Mouse (Mus musculus): Measurements from ENCODE around the gene Dip2a. TPM values are rescaled to one million over a fixed set of nuclear protein-coding genes. Genes with fewer than 3 reads are reported as not detected.

Dip2a gene
- total and polyA plus RNA-seq, 2 experiments from 2014 or later: 12.6 to 65.2 TPM

DNA sequence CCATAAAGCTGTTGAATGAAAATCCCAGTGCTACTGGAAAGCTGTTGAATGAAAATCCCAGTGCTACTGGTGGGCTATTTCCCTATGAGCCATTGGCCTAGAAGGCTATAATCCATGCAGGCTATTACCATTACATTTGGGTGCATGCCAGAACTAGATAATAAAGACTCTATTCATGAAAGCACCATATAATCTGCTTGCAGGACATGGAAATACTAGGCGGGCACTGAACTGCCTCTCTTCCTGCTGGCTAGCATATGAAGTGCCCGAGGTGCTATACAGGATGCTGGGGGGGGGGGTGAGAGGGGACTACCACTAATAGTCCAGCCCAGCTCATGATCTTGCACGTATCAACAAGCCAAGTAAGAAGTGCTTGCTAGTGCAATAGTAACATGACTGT is 18.1 kb upstream of the Dip2a start:
- 34% methylated on average over 3 of the region's 3 CpGs for WGBS
- H3K27me3 ChIP-seq (ENCODE audit: insufficient read depth, low read length): no peaks in the 10 kb centered on the region
- ATAC-seq (0 out of 2 replicates have a peak, but pooled peaks have one; percentile 18), DNase-seq (ENCODE audit: low spot score) (peak; percentile 30)
- no peak overlapping the region for H3K4me3 ChIP-seq (ENCODE audit: low read length)
- no peaks in the 10 kb centered on the region for H3K9me3 ChIP-seq (ENCODE audit: low read length)
- H3K9ac ChIP-seq (replicated peaks; ENCODE audit: low read length): no peak overlapping the region
- no peak overlapping the region for H3K4me2 ChIP-seq (ENCODE audit: low read depth, low read length)
- no peaks in the 10 kb centered on the region for H3K4me1 ChIP-seq (ENCODE audit: insufficient read depth, low read length)
- H3K27ac ChIP-seq: no peak overlapping the region
- TF ChIP-seq CTCF (IDR thresholded peaks at IDR 0.05; ENCODE audit: low read depth): no peak
- peaks cover 8% of the 10 kb centered on the region; the same call in 1 of the 2 replicates for H3K36me3 ChIP-seq (ENCODE audit: insufficient read depth, low read length)

DNA sequence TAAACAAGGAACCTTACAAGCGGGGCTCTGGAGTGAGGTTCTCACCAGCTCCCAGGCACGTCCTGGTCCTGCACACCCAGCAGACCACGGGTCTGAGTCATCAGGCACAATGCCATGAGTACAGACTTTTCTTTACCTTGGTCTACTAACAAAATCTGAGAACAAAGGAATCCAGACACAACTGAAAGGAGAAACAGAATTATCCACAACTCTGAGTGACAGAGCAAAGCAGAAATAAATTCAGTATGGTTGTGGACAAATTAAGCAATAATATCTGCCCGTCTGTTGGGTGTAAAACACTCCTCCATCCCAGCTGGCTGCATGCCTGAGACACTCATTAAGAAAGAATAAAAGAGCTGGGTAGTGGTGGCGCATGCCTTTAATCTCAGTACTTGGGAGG is 13.4 kb upstream of the Dip2a start:
- H3K27ac ChIP-seq: no peak overlapping the region
- ATAC-seq (no peak), DNase-seq (ENCODE audit: low spot score) (no peak)
- no peaks in the 10 kb centered on the region for H3K4me1 ChIP-seq (ENCODE audit: insufficient read depth, low read length)
- TF ChIP-seq CTCF (IDR thresholded peaks at IDR 0.05; ENCODE audit: low read depth): no peak
- peaks cover 14% of the 10 kb centered on the region for H3K36me3 ChIP-seq (ENCODE audit: insufficient read depth, low read length)
- WGBS: 65% methylated on average over 5 of the region's 5 CpGs
- H3K4me3 ChIP-seq (ENCODE audit: low read length): no peak overlapping the region
- H3K4me2 ChIP-seq (ENCODE audit: low read depth, low read length): no peak overlapping the region
- no peak overlapping the region for H3K9ac ChIP-seq (replicated peaks; ENCODE audit: low read length)
- no peaks in the 10 kb centered on the region for H3K27me3 ChIP-seq (ENCODE audit: insufficient read depth, low read length)
- H3K9me3 ChIP-seq (ENCODE audit: low read length): no peaks in the 10 kb centered on the region

DNA sequence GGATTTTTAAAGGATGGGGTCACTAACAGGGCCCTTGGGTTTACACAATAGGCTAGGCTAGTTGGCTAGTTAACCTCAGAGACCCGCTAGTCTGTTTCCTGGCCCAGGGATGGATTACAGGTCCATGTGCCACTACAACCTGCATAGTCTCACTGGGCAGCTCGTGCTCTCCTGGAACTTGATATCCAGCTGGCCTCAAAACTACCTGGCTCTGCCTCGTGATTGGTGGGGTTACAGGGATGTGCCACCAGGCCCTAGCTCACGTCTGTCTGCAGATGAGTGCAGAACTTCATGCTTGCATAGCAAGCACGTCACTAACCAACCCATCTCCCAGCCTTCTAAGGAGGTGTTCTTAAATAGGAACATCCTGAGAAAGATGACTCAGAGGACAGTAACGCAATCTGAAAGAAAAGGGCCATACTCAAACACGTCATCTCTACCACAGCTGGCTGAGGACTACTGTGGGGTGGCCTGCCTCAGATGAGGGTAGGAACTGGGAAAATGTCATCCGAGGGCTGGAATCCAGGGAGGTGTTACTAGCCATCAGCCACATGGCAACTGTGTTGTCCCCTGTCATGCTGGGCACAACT is 12.3 kb upstream of the Dip2a start:
- Histone ChIP-seq H3K4me2 (ENCODE audit: low read depth, low read length) (no peak overlapping the region), H3K9ac (replicated peaks; ENCODE audit: low read length) (no peak overlapping the region), H3K4me1 (ENCODE audit: insufficient read depth, low read length) (no peaks in the 10 kb centered on the region), H3K36me3 (ENCODE audit: insufficient read depth, low read length) (peaks cover 18% of the 10 kb centered on the region), H3K9me3 (ENCODE audit: low read length) (no peaks in the 10 kb centered on the region), H3K27ac (no peak overlapping the region), H3K4me3 (ENCODE audit: low read length) (no peak overlapping the region), H3K27me3 (ENCODE audit: insufficient read depth, low read length) (no peaks in the 10 kb centered on the region)
- WGBS: 90% methylated on average over 8 of the region's 8 CpGs
- DNase-seq (ENCODE audit: low spot score) (no peak), ATAC-seq (no peak)
- TF ChIP-seq CTCF (IDR thresholded peaks at IDR 0.05; ENCODE audit: low read depth): no peak

DNA sequence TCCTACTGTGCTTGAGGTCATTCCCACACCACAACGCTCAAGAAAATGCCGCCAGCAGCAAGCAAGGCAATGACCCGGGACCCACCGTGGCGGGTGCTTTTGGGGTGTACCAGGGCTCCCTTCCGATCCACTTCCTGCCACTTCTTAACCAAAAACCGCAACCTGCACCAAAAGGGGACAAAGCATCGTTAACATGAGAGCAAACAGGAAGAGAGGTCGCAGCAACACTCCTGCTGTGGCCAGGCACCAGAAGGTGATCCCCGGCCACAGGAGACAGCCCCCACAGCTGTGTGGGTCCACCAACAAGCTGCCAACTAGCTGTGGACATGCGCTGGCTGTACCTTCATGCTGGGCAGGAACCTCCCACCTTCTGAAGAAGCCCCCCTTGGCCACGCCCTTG is 9.9 kb upstream of the Dip2a start:
- ATAC-seq: no peak
- Histone ChIP-seq H3K4me3 (ENCODE audit: low read length) (no peak overlapping the region), H3K36me3 (ENCODE audit: insufficient read depth, low read length) (peaks cover 33% of the 10 kb centered on the region), H3K4me1 (ENCODE audit: insufficient read depth, low read length) (no peaks in the 10 kb centered on the region), H3K9ac (replicated peaks; ENCODE audit: low read length) (no peak overlapping the region), H3K9me3 (ENCODE audit: low read length) (no peaks in the 10 kb centered on the region), H3K27ac (no peak overlapping the region), H3K27me3 (ENCODE audit: insufficient read depth, low read length) (no peaks in the 10 kb centered on the region), H3K4me2 (ENCODE audit: low read depth, low read length) (no peak overlapping the region)
- WGBS: 90% methylated on average over 12 of the region's 12 CpGs
- no peak for DNase-seq (ENCODE audit: low spot score)
- no peak for TF ChIP-seq CTCF (IDR thresholded peaks at IDR 0.05; ENCODE audit: low read depth)

DNA sequence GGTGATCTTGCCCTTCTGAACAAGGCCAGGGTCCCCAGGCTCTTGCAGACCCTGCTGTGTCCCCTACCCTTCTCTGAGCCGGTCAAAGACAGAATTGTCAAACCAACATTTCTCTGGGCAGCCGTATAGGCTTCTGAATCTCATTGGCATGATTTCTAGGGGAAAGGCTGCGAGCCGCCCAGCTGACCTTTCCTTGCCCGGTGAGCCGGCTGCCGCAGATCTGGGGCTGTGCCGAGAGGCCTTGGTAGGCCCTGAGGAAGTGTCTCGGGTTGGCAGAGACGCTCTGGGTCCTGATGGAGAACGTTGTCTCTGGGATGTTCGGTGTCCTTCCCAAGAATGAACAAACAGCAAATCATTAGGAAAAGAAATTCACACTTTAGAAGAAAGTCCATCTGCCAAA is 8.9 kb upstream of the Dip2a start:
- no peak overlapping the region for H3K9ac ChIP-seq (replicated peaks; ENCODE audit: low read length)
- H3K4me3 ChIP-seq (ENCODE audit: low read length): no peak overlapping the region
- no peaks in the 10 kb centered on the region for H3K4me1 ChIP-seq (ENCODE audit: insufficient read depth, low read length)
- ATAC-seq (no peak), DNase-seq (ENCODE audit: low spot score) (no peak)
- TF ChIP-seq CTCF (IDR thresholded peaks at IDR 0.05; ENCODE audit: low read depth): no peak
- H3K4me2 ChIP-seq (ENCODE audit: low read depth, low read length): no peak overlapping the region
- H3K27ac ChIP-seq: no peak overlapping the region
- H3K9me3 ChIP-seq (ENCODE audit: low read length): no peaks in the 10 kb centered on the region
- H3K36me3 ChIP-seq (ENCODE audit: insufficient read depth, low read length): peaks cover 33% of the 10 kb centered on the region
- H3K27me3 ChIP-seq (ENCODE audit: insufficient read depth, low read length): no peaks in the 10 kb centered on the region
- WGBS: 95% methylated on average over 12 of the region's 12 CpGs

DNA sequence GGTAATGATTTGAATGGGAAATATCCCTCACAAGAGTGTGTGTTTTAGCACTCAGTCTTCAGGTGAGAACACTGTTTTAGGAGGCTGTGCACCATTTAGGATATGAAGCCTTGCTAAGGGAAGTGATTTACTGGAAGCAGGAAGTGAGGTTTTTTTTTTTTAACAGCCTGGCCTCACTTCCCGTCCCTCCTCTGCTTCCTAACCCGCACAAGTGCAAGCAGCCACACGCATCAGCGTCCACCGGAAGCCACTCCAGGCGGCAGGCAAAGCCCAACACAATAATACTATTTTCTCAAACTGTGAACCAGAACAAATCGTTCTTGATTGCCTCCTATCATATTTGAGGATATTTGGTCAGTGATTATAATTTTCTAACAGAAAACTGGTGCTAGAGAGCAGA is 6.9 kb upstream of the Dip2a start:
- WGBS: 86% methylated on average over 7 of the region's 7 CpGs

DNA sequence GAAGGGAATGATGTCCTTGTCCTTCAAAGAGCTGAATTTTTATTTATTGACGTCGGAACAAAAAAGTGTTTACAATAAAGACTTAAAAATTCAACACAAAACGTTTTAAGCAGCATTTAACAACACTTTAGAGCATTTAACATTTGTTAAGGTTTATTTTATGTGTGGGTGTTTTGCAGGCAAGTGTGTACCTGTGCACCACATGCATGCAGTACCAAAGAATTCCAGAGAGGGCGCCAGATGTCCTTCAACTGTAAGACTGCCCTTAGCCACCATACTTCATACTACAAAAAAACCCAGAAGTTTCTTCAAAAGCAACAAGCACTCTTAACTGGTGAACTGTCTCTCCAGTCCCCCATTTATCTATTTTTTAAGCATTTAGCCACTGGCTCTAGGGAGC is 1.5 kb upstream of the Dip2a start:
- WGBS: 8% methylated on average over 4 of the region's 4 CpGs
- no peak for ATAC-seq

More for the DNA sequence above, 6.9 kb upstream of the Dip2a start:
- Histone ChIP-seq H3K4me1 (ENCODE audit: insufficient read depth, low read length) (no peaks in the 10 kb centered on the region), H3K27ac (no peak overlapping the region), H3K27me3 (ENCODE audit: insufficient read depth, low read length) (no peaks in the 10 kb centered on the region), H3K4me3 (ENCODE audit: low read length) (no peak overlapping the region), H3K4me2 (ENCODE audit: low read depth, low read length) (no peak overlapping the region), H3K9me3 (ENCODE audit: low read length) (no peaks in the 10 kb centered on the region), H3K36me3 (ENCODE audit: insufficient read depth, low read length) (peaks cover 33% of the 10 kb centered on the region), H3K9ac (replicated peaks; ENCODE audit: low read length) (no peak overlapping the region)
- DNase-seq (ENCODE audit: low spot score): no peak
- ATAC-seq: no peak
- TF ChIP-seq CTCF (IDR thresholded peaks at IDR 0.05; ENCODE audit: low read depth): no peak

More for the DNA sequence above, 1.5 kb upstream of the Dip2a start:
- peak; percentile 77 for TF ChIP-seq CTCF (IDR thresholded peaks at IDR 0.05; ENCODE audit: low read depth)
- H3K4me3 ChIP-seq (ENCODE audit: low read length): no peak overlapping the region
- H3K9me3 ChIP-seq (ENCODE audit: low read length): no peaks in the 10 kb centered on the region
- peaks cover 14% of the 10 kb centered on the region for H3K4me1 ChIP-seq (ENCODE audit: insufficient read depth, low read length)
- peak; percentile 83 for DNase-seq (ENCODE audit: low spot score)
- peaks cover 9% of the 10 kb centered on the region for H3K36me3 ChIP-seq (ENCODE audit: insufficient read depth, low read length)
- no peak overlapping the region for H3K9ac ChIP-seq (replicated peaks; ENCODE audit: low read length)
- no peaks in the 10 kb centered on the region for H3K27me3 ChIP-seq (ENCODE audit: insufficient read depth, low read length)
- H3K4me2 ChIP-seq (ENCODE audit: low read depth, low read length): peak overlapping the region; percentile 70; the same call in 1 of the 2 replicates
- no peak overlapping the region for H3K27ac ChIP-seq
